Mouse (Mus musculus) lung, postnatal 0 days (tissue): ENCODE results near the gene Tmem186. TPM values are rescaled to one million over a fixed set of nuclear protein-coding genes. Genes with fewer than 3 reads are reported as not detected.

Source experiments
- ATAC-seq: fragments of 200-750 bp; cut with Nextera tagmentation; 2 replicates; pipeline ENCODE4 v1.8.0; 2017; ENCODE audit warnings: moderate library complexity
- DNase-seq: peaks from one replicate; pipeline ENCODE4 v3.0.0-alpha.2; 2016; ENCODE audit warnings: low spot score
- H3K27ac ChIP-seq: fragments of 300-500 bp; sonication (generic); 2 replicates; pipeline ENCODE4 v1.5.1; 2014; ENCODE audit warnings: antibody characterized with exemption, mild to moderate bottlenecking, low read length, mixed read lengths
- H3K27me3 ChIP-seq: fragments of 300-500 bp; sonication (generic); replicated peaks from 2 replicates; pipeline ENCODE4 v1.6.1; 2014; ENCODE audit warnings: low read length, mixed read lengths; ENCODE audit not compliant: insufficient read depth
- H3K36me3 ChIP-seq: fragments of 300-500 bp; sonication (generic); 2 replicates; pipeline ENCODE4 v1.6.1; 2014; ENCODE audit warnings: low read length, mixed read lengths; ENCODE audit not compliant: insufficient read depth
- H3K4me1 ChIP-seq: fragments of 300-500 bp; sonication (generic); 2 replicates; pipeline ENCODE4 v1.6.1; 2014; ENCODE audit warnings: antibody characterized with exemption, low read depth, low read length, mixed read lengths; ENCODE audit not compliant: insufficient read depth
- H3K4me2 ChIP-seq: fragments of 300-500 bp; sonication (generic); replicated peaks from 2 replicates; pipeline ENCODE4 v1.6.1; 2014; ENCODE audit warnings: low read depth, mild to moderate bottlenecking, low read length, moderate library complexity, mixed read lengths
- H3K4me3 ChIP-seq: fragments of 300-500 bp; sonication (generic); 2 replicates; pipeline ENCODE4 v1.5.1; 2014; ENCODE audit warnings: low read depth, low read length
- H3K9ac ChIP-seq: fragments of 300-500 bp; sonication (generic); replicated peaks from 2 replicates; pipeline ENCODE4 v1.6.1; 2014; ENCODE audit warnings: low read depth, mild to moderate bottlenecking
- H3K9me3 ChIP-seq: fragments of 300-500 bp; sonication (generic); 2 replicates; pipeline ENCODE4 v1.6.1; 2016; ENCODE audit warnings: low read length, mixed read lengths
- CTCF ChIP-seq: IDR thresholded peaks from 2 replicates; pipeline ENCODE4 v1.5.1; 2016; ENCODE audit warnings: antibody characterized with exemption, mild to moderate bottlenecking
- EP300 ChIP-seq: IDR thresholded peaks from 2 replicates; pipeline ENCODE4 v1.6.1; 2016; ENCODE audit warnings: antibody characterized with exemption, mild to moderate bottlenecking, control low read depth
- WGBS: fragments of 180-500 bp; shearing (Covaris S2); extraction: QIAGEN DNeasy Blood & Tissue Kit; methylation state at CpG from one replicate; pipeline ENCODE4 v1.1.7; 2014; 5-methylcytosine and 5-hydroxymethylcytosine counted together
- polyA plus RNA-seq: library from polyadenylated mRNA; unstranded; fragments of >200 nt; fragmentation: Nextera tagmentation; extraction: Ambion mirVana; gene quantifications from 2 replicates; pipeline ENCODE4 v1.2.1, GENCODE M21; 2015

Gene Tmem186
- polyA plus RNA-seq, 1 experiment from 2014 or later, result 8.2 TPM

- Histone ChIP-seq H3K9ac (no peak overlapping the region), H3K4me1 (peaks cover 39% of the 10 kb centered on the region), H3K9me3 (no peaks in the 10 kb centered on the region), H3K36me3 (no peaks in the 10 kb centered on the region), H3K27ac (peak overlapping the region; percentile 87), H3K27me3 (no peaks in the 10 kb centered on the region), H3K4me3 (no peak overlapping the region), H3K4me2 (peak overlapping the region; percentile 22; the same call in 1 of the 2 replicates)
- WGBS, result 59% methylated on average over 4 of the region's 4 CpGs
- no peak for ATAC-seq
- DNase-seq, result no peak
- TF ChIP-seq EP300 (no peak), CTCF (no peak)
Measured at GRCm38 (mm10) chr16:8667814-8668213, 30.3 kb upstream of the Tmem186 start.

GRCm38 (mm10) chr16:8667261-8667660 lies 29.7 kb upstream of the Tmem186 start:
- H3K4me3 ChIP-seq, result no peak overlapping the region
- no peaks in the 10 kb centered on the region for H3K9me3 ChIP-seq
- H3K36me3 ChIP-seq, result no peaks in the 10 kb centered on the region
- peaks cover 39% of the 10 kb centered on the region for H3K4me1 ChIP-seq
- H3K4me2 ChIP-seq, result peak overlapping the region; percentile 22; the same call in 1 of the 2 replicates
- TF ChIP-seq EP300, result no peak; the same call in 1 of the 2 replicates
- H3K9ac ChIP-seq, result no peak overlapping the region
- DNase-seq (peak; percentile 76), ATAC-seq (peak; percentile 5)
- no peaks in the 10 kb centered on the region for H3K27me3 ChIP-seq
- H3K27ac ChIP-seq, result peak overlapping the region; percentile 87
- WGBS, result 59% methylated on average over 7 of the region's 7 CpGs

- peak; percentile 82 for DNase-seq
- peak overlapping the region; percentile 87 for H3K27ac ChIP-seq
- peaks cover 39% of the 10 kb centered on the region for H3K4me1 ChIP-seq
- H3K9ac ChIP-seq, result no peak overlapping the region; the same call in 1 of the 2 replicates
- H3K4me2 ChIP-seq, result 0 out of 2 replicates have a peak overlapping the region, but pooled peaks have one; percentile 17
- no peaks in the 10 kb centered on the region for H3K27me3 ChIP-seq
- H3K4me3 ChIP-seq, result no peak overlapping the region
- no peaks in the 10 kb centered on the region for H3K9me3 ChIP-seq
- WGBS, result 19% methylated on average over 2 of the region's 2 CpGs
- no peaks in the 10 kb centered on the region for H3K36me3 ChIP-seq
- TF ChIP-seq EP300, result peak; percentile 86
- no peak for TF ChIP-seq CTCF
- peak; percentile 61 for ATAC-seq
Measured at GRCm38 (mm10) chr16:8666452-8666851, 28.9 kb upstream of the Tmem186 start.

GRCm38 (mm10) chr16:8665367-8665766 lies 27.9 kb upstream of the Tmem186 start:
- 60% methylated on average over 5 of the region's 5 CpGs for WGBS
- ATAC-seq, result peak; percentile 33
- Histone ChIP-seq H3K36me3 (no peaks in the 10 kb centered on the region), H3K9me3 (no peaks in the 10 kb centered on the region), H3K27me3 (no peaks in the 10 kb centered on the region), H3K4me3 (no peak overlapping the region), H3K9ac (no peak overlapping the region), H3K27ac (peak overlapping the region; percentile 87), H3K4me2 (no peak overlapping the region), H3K4me1 (peaks cover 35% of the 10 kb centered on the region)
- DNase-seq, result peak; percentile 72
- no peak for TF ChIP-seq EP300
- no peak for TF ChIP-seq CTCF

GRCm38 (mm10) chr16:8663606-8664539 lies 26.4 kb upstream of the Tmem186 start:
- H3K4me2 ChIP-seq, result no peak overlapping the region
- 84% methylated on average over 24 of the region's 24 CpGs for WGBS
- no peaks in the 10 kb centered on the region for H3K9me3 ChIP-seq
- TF ChIP-seq CTCF (no peak), EP300 (no peak)
- DNase-seq (no peak), ATAC-seq (no peak)
- no peak overlapping the region for H3K4me3 ChIP-seq
- H3K27me3 ChIP-seq, result no peaks in the 10 kb centered on the region
- no peak overlapping the region for H3K9ac ChIP-seq
- H3K4me1 ChIP-seq, result peaks cover 24% of the 10 kb centered on the region
- H3K27ac ChIP-seq, result peak overlapping the region; percentile 87
- no peaks in the 10 kb centered on the region for H3K36me3 ChIP-seq

DNA sequence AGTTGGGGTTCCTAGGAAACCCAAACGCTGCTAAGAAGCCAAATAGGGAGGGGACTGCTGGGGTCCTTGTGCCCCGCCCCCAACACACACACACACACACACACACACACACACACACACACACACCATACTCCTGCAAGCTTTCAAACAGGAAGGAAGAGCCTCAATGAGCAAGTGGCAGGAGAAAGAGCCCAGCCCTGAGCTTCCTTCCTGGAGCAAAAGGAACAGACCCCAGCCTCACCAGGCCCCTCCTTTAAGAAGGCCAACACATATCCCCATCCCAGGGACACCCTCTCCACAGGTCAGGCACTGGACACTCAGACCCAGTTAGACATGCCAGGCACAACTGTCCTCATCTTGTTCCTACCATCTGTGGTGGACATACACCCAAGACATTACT lies 25.5 kb upstream of the Tmem186 start:
- 44% methylated on average over 2 of the region's 2 CpGs for WGBS
- peak; percentile 59 for ATAC-seq
- no peak overlapping the region for H3K4me3 ChIP-seq
- no peaks in the 10 kb centered on the region for H3K27me3 ChIP-seq
- peak; percentile 62 for DNase-seq
- TF ChIP-seq EP300, result peak; percentile 91
- no peak for TF ChIP-seq CTCF
- H3K9me3 ChIP-seq, result no peaks in the 10 kb centered on the region
- H3K36me3 ChIP-seq, result 0 out of 2 replicates have a peak, but pooled peaks cover under 1% of the 10 kb centered on the region
- H3K27ac ChIP-seq, result peak overlapping the region; percentile 73
- peaks cover 24% of the 10 kb centered on the region for H3K4me1 ChIP-seq
- H3K9ac ChIP-seq, result no peak overlapping the region
- H3K4me2 ChIP-seq, result no peak overlapping the region
